In genomic region chr8:52256055-52256454, GRCm38 (mm10) we compare ENCODE assay signal across 26 mouse cellular contexts.
"Had no signal": no experiment of that assay in that cellular context is flagged by ENCODE, and none has a peak within 500 bp of the region (broad histone marks: within the 10 kb centered on the region; RNA-seq: fewer than 3 reads in every experiment).

No protein-coding gene starts in this region.

- H3K9me3 ChIP-seq: heart, embryonic 10.5 days; heart, embryonic 12.5 days; hindbrain, embryonic 10.5 days; hindbrain, embryonic 13.5 days; intestine, embryonic 15.5 days; limb, embryonic 13.5 days; limb, embryonic 15.5 days; liver, embryonic 12.5 days had no signal

- DNase-seq: gastrocnemius, adult 2 months; gastrocnemius, postnatal 10 days; gastrocnemius, postnatal 25 days; heart, adult 18-20 months; heart, postnatal 10 days; heart, postnatal 4 days; kidney, adult 18-20 months; kidney, adult 8-10 months; kidney, postnatal 14 days; kidney, postnatal 36 days; layer of hippocampus, adult 9-11 months; layer of hippocampus, postnatal 36 days; left cerebral cortex, postnatal 4 days had no signal

- H3K4me1 ChIP-seq: heart, embryonic 10.5 days; heart, embryonic 12.5 days; hindbrain, embryonic 10.5 days; hindbrain, embryonic 13.5 days; intestine, embryonic 15.5 days; limb, embryonic 13.5 days; limb, embryonic 15.5 days; liver, embryonic 12.5 days had no signal

- H3K9ac ChIP-seq: heart, embryonic 12.5 days; hindbrain, embryonic 13.5 days; intestine, embryonic 15.5 days; limb, embryonic 13.5 days; limb, embryonic 15.5 days; liver, embryonic 12.5 days; liver, embryonic 14.5 days had no signal

- H3K4me3 ChIP-seq: gastrocnemius, adult 2 months; heart, embryonic 10.5 days; heart, embryonic 12.5 days; hindbrain, embryonic 10.5 days; hindbrain, embryonic 13.5 days; intestine, embryonic 15.5 days; limb, embryonic 13.5 days; limb, embryonic 15.5 days; liver, embryonic 12.5 days had no signal

- H3K27ac ChIP-seq: gastrocnemius, adult 2 months; heart, embryonic 10.5 days; hindbrain, embryonic 10.5 days; hindbrain, embryonic 13.5 days; intestine, embryonic 15.5 days; kidney, postnatal 0 days; limb, embryonic 13.5 days; limb, embryonic 15.5 days; liver, embryonic 12.5 days; liver, embryonic 14.5 days had no signal

- H3K4me2 ChIP-seq: heart, embryonic 12.5 days; hindbrain, embryonic 13.5 days; intestine, embryonic 15.5 days; limb, embryonic 13.5 days; limb, embryonic 15.5 days; liver, embryonic 12.5 days had no signal

- ATAC-seq: hindbrain, embryonic 16.5 days; inflammation-experienced regulatory T-cells, adult 6 months; intestine, embryonic 15.5 days; intestine, postnatal 0 days; liver, embryonic 12.5 days had no signal

- H3K36me3 ChIP-seq: heart, embryonic 10.5 days; heart, embryonic 12.5 days; hindbrain, embryonic 10.5 days; hindbrain, embryonic 13.5 days; intestine, embryonic 15.5 days; limb, embryonic 13.5 days; limb, embryonic 15.5 days; liver, embryonic 12.5 days had no signal

- H3K27me3 ChIP-seq: heart, embryonic 12.5 days; hindbrain, embryonic 13.5 days; intestine, embryonic 15.5 days; limb, embryonic 13.5 days; limb, embryonic 15.5 days; liver, embryonic 12.5 days had no signal
